Mouse (Mus musculus): Measurements from ENCODE around the gene Scn3b. TPM values are rescaled to one million over a fixed set of nuclear protein-coding genes. Genes with fewer than 3 reads are reported as not detected.

Gene Scn3b
- polyA plus RNA-seq, 1 experiment from 2014 or later, result 37.6 TPM

DNA sequence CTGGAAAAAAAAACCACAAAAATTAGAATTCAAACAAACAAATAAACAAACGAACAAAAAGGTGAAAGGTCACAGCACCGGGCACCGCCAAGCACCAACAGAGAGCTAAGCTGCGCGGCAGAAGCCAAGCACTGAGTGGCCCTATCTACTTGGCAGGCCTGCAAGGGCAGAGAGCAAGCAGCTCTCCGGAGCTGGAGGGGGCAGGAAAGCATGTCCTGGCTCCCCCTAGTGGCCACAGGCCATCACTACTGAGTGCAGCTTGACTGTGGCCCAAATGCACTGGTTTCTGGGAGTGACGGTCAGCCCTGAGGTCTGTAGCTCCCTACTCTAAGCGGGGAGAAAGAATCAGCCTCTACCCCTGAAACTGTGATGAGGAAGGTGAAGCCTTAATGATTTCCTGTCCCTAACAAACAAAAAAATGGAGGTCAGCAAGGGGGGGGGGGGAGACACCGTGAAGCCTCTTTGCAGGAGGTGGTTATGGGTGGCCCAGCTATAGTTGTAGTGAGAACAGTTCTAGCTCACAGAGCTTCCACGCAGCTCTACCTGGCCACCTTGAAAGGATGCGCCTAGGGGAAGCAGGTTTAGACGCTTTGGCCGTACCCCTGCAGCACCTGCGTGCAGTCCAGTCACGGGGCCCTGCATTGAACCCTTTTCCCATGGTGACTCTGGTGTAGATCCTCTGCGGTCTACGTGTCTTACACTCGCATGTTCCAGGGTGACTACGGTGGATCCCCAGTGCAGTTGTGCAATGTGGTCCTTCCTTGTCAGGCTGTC, 61.8 kb downstream of the Scn3b start:
- no peaks in the 10 kb centered on the region for H3K4me1 ChIP-seq (ENCODE audit: insufficient read depth, low read depth, low read length)
- H3K27me3 ChIP-seq (replicated peaks; ENCODE audit: insufficient read depth, low read length), result no peaks in the 10 kb centered on the region
- H3K27ac ChIP-seq (ENCODE audit: low read length), result no peak overlapping the region
- H3K4me2 ChIP-seq (replicated peaks; ENCODE audit: low read depth, low read length), result no peak overlapping the region
- no peaks in the 10 kb centered on the region for H3K9me3 ChIP-seq (ENCODE audit: low read length)
- no peaks in the 10 kb centered on the region for H3K36me3 ChIP-seq (ENCODE audit: insufficient read depth, low read length)
- ATAC-seq (peak; percentile 93), DNase-seq (ENCODE audit: low spot score) (peak; percentile 95)
- H3K4me3 ChIP-seq (ENCODE audit: low read depth, low read length), result no peak overlapping the region
- WGBS, result 56% methylated on average over 19 of the region's 19 CpGs
- H3K9ac ChIP-seq (replicated peaks; ENCODE audit: low read depth), result no peak overlapping the region
- no peak for TF ChIP-seq EP300 (IDR thresholded peaks at IDR 0.05)
- peak; percentile 99 for TF ChIP-seq CTCF (IDR thresholded peaks at IDR 0.05)

DNA sequence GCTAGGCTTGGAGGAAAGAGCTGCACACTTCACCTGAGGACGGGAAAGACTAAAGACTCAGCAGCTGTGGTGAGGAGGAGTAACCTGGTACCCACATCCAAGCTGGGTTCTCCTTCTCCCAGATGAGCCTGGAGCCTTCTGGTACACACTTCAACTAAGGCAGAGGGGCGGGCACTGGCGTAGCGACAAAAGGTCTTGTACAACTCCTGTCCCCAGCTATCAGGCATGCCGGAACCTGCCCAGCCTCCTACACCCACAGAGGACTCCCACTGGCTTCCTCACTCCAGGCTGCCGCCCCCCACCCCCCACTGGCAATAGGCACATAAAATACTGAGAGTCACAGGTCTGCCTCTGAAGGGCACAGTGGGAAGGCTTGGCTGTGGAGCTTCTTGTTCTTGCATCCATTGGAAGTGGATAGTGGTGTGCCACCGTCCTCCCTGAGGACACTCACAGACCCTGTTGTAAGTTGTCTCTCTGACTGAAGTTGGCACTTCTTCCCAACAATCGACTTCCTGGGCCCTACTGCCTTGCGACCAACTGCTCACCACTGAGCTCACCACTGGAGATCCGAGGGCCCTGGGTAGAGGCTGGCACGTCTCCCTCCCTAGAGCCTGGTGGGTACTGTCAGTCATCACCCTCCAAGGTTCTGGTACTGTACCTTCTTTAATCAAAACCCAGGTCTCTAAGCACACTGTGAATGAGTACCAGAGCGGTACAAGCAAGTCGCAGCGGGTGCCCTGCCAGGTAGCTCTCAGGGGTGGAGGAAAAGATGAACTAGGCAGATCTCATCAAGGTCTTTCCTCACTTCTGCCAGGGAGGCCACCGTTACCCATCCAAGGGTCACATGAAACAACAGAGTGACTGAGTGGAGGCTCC, 62.6 kb downstream of the Scn3b start:
- Histone ChIP-seq H3K4me1 (ENCODE audit: insufficient read depth, low read depth, low read length) (no peaks in the 10 kb centered on the region), H3K9me3 (ENCODE audit: low read length) (no peaks in the 10 kb centered on the region), H3K36me3 (ENCODE audit: insufficient read depth, low read length) (no peaks in the 10 kb centered on the region), H3K27ac (ENCODE audit: low read length) (no peak overlapping the region), H3K4me2 (replicated peaks; ENCODE audit: low read depth, low read length) (no peak overlapping the region), H3K27me3 (replicated peaks; ENCODE audit: insufficient read depth, low read length) (no peaks in the 10 kb centered on the region), H3K4me3 (ENCODE audit: low read depth, low read length) (no peak overlapping the region), H3K9ac (replicated peaks; ENCODE audit: low read depth) (no peak overlapping the region)
- WGBS, result 80% methylated on average over 15 of the region's 15 CpGs
- TF ChIP-seq CTCF (IDR thresholded peaks at IDR 0.05), result no peak
- ATAC-seq, result no peak
- no peak for DNase-seq (ENCODE audit: low spot score)

DNA sequence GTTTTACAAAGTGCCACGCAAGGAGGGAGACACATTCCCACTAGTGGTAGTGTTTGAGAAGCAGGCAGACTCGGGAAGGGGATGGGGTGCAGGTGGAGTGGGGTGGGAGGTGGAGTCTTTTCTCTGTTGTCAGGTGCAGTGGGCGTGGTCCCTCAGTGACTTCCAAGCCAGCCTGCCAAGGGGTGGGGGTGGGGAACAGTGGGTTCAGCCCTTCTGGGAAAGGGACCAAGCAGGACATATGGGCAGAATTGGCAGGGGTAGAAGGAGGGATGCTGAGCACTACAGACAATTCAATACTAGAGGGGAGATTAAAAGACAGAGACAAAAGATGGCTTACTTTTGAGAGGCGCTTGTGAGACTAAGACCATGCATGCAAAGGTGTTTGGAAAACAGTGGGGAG, 63.3 kb downstream of the Scn3b start:
- ATAC-seq (no peak), DNase-seq (ENCODE audit: low spot score) (no peak)
- Histone ChIP-seq H3K27ac (ENCODE audit: low read length) (no peak overlapping the region), H3K36me3 (ENCODE audit: insufficient read depth, low read length) (no peaks in the 10 kb centered on the region), H3K4me3 (ENCODE audit: low read depth, low read length) (no peak overlapping the region), H3K27me3 (replicated peaks; ENCODE audit: insufficient read depth, low read length) (no peaks in the 10 kb centered on the region), H3K9me3 (ENCODE audit: low read length) (no peaks in the 10 kb centered on the region), H3K4me2 (replicated peaks; ENCODE audit: low read depth, low read length) (no peak overlapping the region), H3K4me1 (ENCODE audit: insufficient read depth, low read depth, low read length) (no peaks in the 10 kb centered on the region), H3K9ac (replicated peaks; ENCODE audit: low read depth) (no peak overlapping the region)
- TF ChIP-seq CTCF (IDR thresholded peaks at IDR 0.05) (no peak), EP300 (IDR thresholded peaks at IDR 0.05) (no peak)
- 77% methylated on average over 4 of the region's 4 CpGs for WGBS

DNA sequence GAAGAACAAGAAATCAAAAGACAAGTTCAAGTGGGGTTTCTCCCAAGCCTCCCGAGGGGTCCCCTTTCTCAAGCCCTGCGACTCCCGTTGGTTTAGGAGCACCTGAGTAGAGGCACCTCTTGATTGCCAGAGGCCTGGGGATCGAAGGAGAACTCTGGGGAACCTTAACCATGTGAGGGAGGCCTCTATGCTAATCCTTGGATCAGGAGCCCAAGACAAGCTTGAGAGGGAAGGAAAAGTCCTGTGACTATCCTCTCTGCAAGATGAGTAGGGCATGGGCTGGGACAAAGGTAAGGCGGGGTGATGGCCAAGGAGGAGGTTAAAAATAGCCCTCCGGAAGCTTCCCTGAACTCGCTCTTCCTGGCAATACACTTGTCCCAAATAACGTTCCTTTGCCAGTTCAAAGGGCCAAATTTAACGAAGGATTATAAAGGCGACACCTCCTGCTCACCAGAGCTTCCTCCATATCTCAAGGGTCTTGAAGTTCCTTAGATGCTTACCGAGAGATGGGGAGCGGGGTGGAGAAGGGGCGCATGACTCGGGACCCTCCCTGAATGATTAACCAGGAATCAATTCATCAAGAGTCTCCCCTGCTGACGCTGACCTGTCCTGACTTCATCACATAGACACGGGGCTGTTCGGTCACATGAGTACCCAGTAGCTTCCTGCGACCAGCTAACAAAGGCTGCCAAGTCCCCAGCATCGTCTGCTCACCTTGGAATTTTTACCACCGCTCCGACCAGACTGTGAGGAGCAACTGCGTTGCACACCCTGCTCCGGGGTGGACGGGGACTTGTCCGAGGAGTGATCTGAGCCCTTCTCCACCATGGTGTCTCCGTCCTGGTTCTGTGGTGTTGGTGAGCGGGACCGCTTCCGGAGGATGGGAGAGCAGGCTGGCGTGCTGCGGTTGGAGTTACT, 64.0 kb downstream of the Scn3b start:
- H3K27me3 ChIP-seq (replicated peaks; ENCODE audit: insufficient read depth, low read length), result no peaks in the 10 kb centered on the region
- H3K9ac ChIP-seq (replicated peaks; ENCODE audit: low read depth), result no peak overlapping the region
- H3K27ac ChIP-seq (ENCODE audit: low read length), result no peak overlapping the region
- H3K9me3 ChIP-seq (ENCODE audit: low read length), result no peaks in the 10 kb centered on the region
- no peak overlapping the region for H3K4me3 ChIP-seq (ENCODE audit: low read depth, low read length)
- no peak overlapping the region for H3K4me2 ChIP-seq (replicated peaks; ENCODE audit: low read depth, low read length)
- 69% methylated on average over 31 of the region's 31 CpGs for whole genome bisulfite sequencing
- DNase-seq (ENCODE audit: low spot score) (no peak), ATAC-seq (no peak)
- no peaks in the 10 kb centered on the region for H3K36me3 ChIP-seq (ENCODE audit: insufficient read depth, low read length)
- H3K4me1 ChIP-seq (ENCODE audit: insufficient read depth, low read depth, low read length), result no peaks in the 10 kb centered on the region
- TF ChIP-seq EP300 (IDR thresholded peaks at IDR 0.05) (no peak), CTCF (IDR thresholded peaks at IDR 0.05) (no peak)

DNA sequence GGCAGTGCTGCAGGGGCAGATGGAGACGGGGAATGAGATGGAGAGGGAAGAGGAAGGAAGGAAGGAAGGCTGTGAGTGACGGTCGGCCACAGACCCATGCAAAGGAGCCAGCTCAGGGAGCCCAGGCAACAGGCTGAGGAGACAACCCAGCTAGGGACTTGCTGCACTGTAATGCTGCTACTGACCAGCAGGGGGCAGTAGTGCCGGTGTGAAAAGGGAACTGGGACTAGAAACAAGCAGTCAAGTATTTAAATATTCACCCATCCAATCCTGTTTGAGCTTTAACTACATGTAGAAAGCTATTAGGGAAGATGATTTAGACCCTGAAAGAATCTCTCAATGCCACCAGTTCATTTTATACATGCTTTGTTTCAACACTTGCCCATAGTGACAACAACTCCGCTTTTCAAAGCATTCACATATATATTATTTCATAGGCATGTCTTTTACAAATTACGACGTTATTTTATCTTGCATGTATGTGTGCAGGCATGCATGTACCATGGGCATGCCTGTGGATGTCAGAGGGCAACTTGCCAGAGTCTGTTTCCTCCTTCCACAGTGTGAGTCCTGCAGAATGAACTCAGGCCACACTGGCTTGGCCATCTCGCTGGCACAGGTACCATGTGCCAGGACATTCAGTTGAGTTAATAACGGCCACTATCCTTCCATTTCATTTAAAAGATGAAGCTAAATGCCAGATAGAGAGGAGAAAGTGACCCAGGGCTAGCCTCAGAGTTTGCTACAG, 64.8 kb downstream of the Scn3b start:
- no peak overlapping the region for H3K4me2 ChIP-seq (replicated peaks; ENCODE audit: low read depth, low read length)
- DNase-seq (ENCODE audit: low spot score), result peak; percentile 55
- 56% methylated on average over 9 of the region's 9 CpGs for WGBS
- no peak overlapping the region for H3K27ac ChIP-seq (ENCODE audit: low read length)
- no peaks in the 10 kb centered on the region for H3K36me3 ChIP-seq (ENCODE audit: insufficient read depth, low read length)
- H3K4me3 ChIP-seq (ENCODE audit: low read depth, low read length), result no peak overlapping the region
- H3K9ac ChIP-seq (replicated peaks; ENCODE audit: low read depth), result no peak overlapping the region
- H3K4me1 ChIP-seq (ENCODE audit: insufficient read depth, low read depth, low read length), result no peaks in the 10 kb centered on the region
- TF ChIP-seq EP300 (IDR thresholded peaks at IDR 0.05), result no peak
- peak; percentile 94 for TF ChIP-seq CTCF (IDR thresholded peaks at IDR 0.05)
- H3K9me3 ChIP-seq (ENCODE audit: low read length), result no peaks in the 10 kb centered on the region
- no peak for ATAC-seq
- no peaks in the 10 kb centered on the region for H3K27me3 ChIP-seq (replicated peaks; ENCODE audit: insufficient read depth, low read length)
